Mouse (Mus musculus) liver, embryonic 13.5 days (tissue): ENCODE measurements at regions not wholly inside any gene's neighbourhood (a gene's known extent, or its start where the extent isn't known, plus 50 kb on each side); places are given as distances from the start of the nearest gene placed in this dataset.

ENCODE experiments used
- ATAC-seq: fragments of 200-750 bp; cut with Nextera tagmentation; 2 replicates; pipeline ENCODE4 v1.8.0; 2017; ENCODE audit warnings: low read depth, mild to moderate bottlenecking, moderate number of reproducible peaks, moderate library complexity
- DNase-seq: peaks from one replicate; pipeline ENCODE4 v3.0.0; 2022
- H3K27ac ChIP-seq: fragments of 300-500 bp; sonication (generic); 2 replicates; pipeline ENCODE4 v1.5.1; 2015; ENCODE audit warnings: moderate library complexity, mild to moderate bottlenecking, inconsistent platforms
- H3K27me3 ChIP-seq: fragments of 300-500 bp; sonication (generic); 2 replicates; pipeline ENCODE4 v1.6.1; 2015; ENCODE audit warnings: mild to moderate bottlenecking, inconsistent platforms
- H3K36me3 ChIP-seq: fragments of 300-500 bp; sonication (generic); 2 replicates; pipeline ENCODE4 v1.6.1; 2015; ENCODE audit warnings: mild to moderate bottlenecking, inconsistent platforms
- H3K4me1 ChIP-seq: fragments of 300-500 bp; sonication (generic); replicated peaks from 2 replicates; pipeline ENCODE4 v1.6.1; 2015; ENCODE audit warnings: inconsistent platforms
- H3K4me2 ChIP-seq: fragments of 300-500 bp; sonication (generic); 2 replicates; pipeline ENCODE4 v1.6.1; 2015; ENCODE audit warnings: inconsistent platforms, mild to moderate bottlenecking, moderate library complexity
- H3K4me3 ChIP-seq: fragments of 300-500 bp; sonication (generic); replicated peaks from 2 replicates; pipeline ENCODE4 v1.5.1; 2015; ENCODE audit warnings: mild to moderate bottlenecking, inconsistent platforms
- H3K9ac ChIP-seq: fragments of 300-500 bp; sonication (generic); 2 replicates; pipeline ENCODE4 v1.6.1; 2015; ENCODE audit warnings: mild to moderate bottlenecking, inconsistent platforms
- H3K9me3 ChIP-seq: fragments of 300-500 bp; sonication (generic); replicated peaks from 2 replicates; pipeline ENCODE4 v1.6.1; 2016; ENCODE audit warnings: inconsistent platforms
- WGBS: fragments of 180-500 bp; shearing (Covaris S2); methylation state at CpG from one replicate; pipeline ENCODE4 v1.1.7; 2015; ENCODE audit not compliant: insufficient replicate concordance; 5-methylcytosine and 5-hydroxymethylcytosine counted together

GRCm38 (mm10) chr15:16314606-16315005 is 413.9 kb upstream of the Cdh9 start:
- no peak for DNase-seq
- Histone ChIP-seq H3K4me3 (no peak overlapping the region), H3K9ac (no peak overlapping the region), H3K27me3 (no peaks in the 10 kb centered on the region), H3K36me3 (no peaks in the 10 kb centered on the region), H3K4me2 (peak overlapping the region; percentile 33), H3K27ac (peak overlapping the region; percentile 78), H3K4me1 (peaks cover 24% of the 10 kb centered on the region), H3K9me3 (no peaks in the 10 kb centered on the region)
- peak; percentile 86 for ATAC-seq
- WGBS: 41% methylated on average over 6 of the region's 6 CpGs

- H3K27me3 ChIP-seq: no peaks in the 10 kb centered on the region
- peak overlapping the region; percentile 7 for H3K4me2 ChIP-seq
- no peak overlapping the region for H3K9ac ChIP-seq
- H3K27ac ChIP-seq: peak overlapping the region; percentile 83
- H3K4me3 ChIP-seq: no peak overlapping the region
- no peaks in the 10 kb centered on the region for H3K9me3 ChIP-seq
- H3K36me3 ChIP-seq: no peaks in the 10 kb centered on the region
- DNase-seq (no peak), ATAC-seq (peak; percentile 60)
- H3K4me1 ChIP-seq: peaks cover 24% of the 10 kb centered on the region
- 41% methylated on average over 1 of the region's 1 CpGs for WGBS
Observed at GRCm38 (mm10) chr15:16315085-16315484, 413.5 kb upstream of the Cdh9 start.

- Histone ChIP-seq H3K4me3 (no peak overlapping the region), H3K4me1 (no peaks in the 10 kb centered on the region), H3K4me2 (no peak overlapping the region), H3K27ac (no peak overlapping the region), H3K9ac (no peak overlapping the region), H3K27me3 (no peaks in the 10 kb centered on the region), H3K36me3 (no peaks in the 10 kb centered on the region), H3K9me3 (no peaks in the 10 kb centered on the region)
- 32% methylated on average over 2 of the region's 2 CpGs for WGBS
- DNase-seq: no peak
- ATAC-seq: no peak
Observed at GRCm38 (mm10) chr15:16326327-16326726, 402.2 kb upstream of the Cdh9 start.
